Mouse (Mus musculus) midbrain, embryonic 14.5 days (tissue): ENCODE measurements around the gene Xpnpep3. TPM values are rescaled to one million over a fixed set of nuclear protein-coding genes. Genes with fewer than 3 reads are reported as not detected.
"Not testable (repeated sequence)": the region's sequence is repeated elsewhere in the genome, so short reads cannot be mapped to it uniquely, and the experiment has no call there.

Experiments used
- ATAC-seq: fragments of 200-750 bp; cut with Nextera tagmentation; 2 replicates; pipeline ENCODE4 v1.8.0; 2017; ENCODE audit warnings: moderate number of reproducible peaks, moderate library complexity; ENCODE audit not compliant: low FRiP score, low TSS enrichment
- DNase-seq: peaks from one replicate; pipeline ENCODE4 v3.0.0-alpha.2; 2015
- H3K27ac ChIP-seq: fragments of 300-500 bp; sonication (generic); replicated peaks from 2 replicates; pipeline ENCODE4 v1.5.1; 2014; ENCODE audit warnings: mild to moderate bottlenecking, low read depth, low read length, moderate library complexity
- H3K27me3 ChIP-seq: fragments of 300-500 bp; sonication (generic); 2 replicates; pipeline ENCODE4 v1.6.1; 2014; ENCODE audit warnings: low read length, control low read depth, mixed read lengths; ENCODE audit not compliant: control insufficient read depth, insufficient read depth
- H3K36me3 ChIP-seq: fragments of 300-500 bp; sonication (generic); 2 replicates; pipeline ENCODE4 v1.6.1; 2014; ENCODE audit warnings: low read length, control low read depth; ENCODE audit not compliant: control insufficient read depth, insufficient read depth
- H3K4me1 ChIP-seq: fragments of 300-500 bp; sonication (generic); 2 replicates; pipeline ENCODE4 v1.6.1; 2014; ENCODE audit warnings: mild to moderate bottlenecking, antibody characterized with exemption, low read length, control low read depth; ENCODE audit not compliant: control insufficient read depth, insufficient read depth
- H3K4me2 ChIP-seq: fragments of 300-500 bp; sonication (generic); 2 replicates; pipeline ENCODE4 v1.6.1; 2014; ENCODE audit warnings: mild to moderate bottlenecking, low read length, moderate library complexity
- H3K4me3 ChIP-seq: fragments of 300-500 bp; sonication (generic); replicated peaks from 2 replicates; pipeline ENCODE4 v1.5.1; 2014; ENCODE audit warnings: low read depth, low read length
- H3K9ac ChIP-seq: fragments of 300-500 bp; sonication (generic); replicated peaks from 2 replicates; pipeline ENCODE4 v1.6.1; 2014; ENCODE audit warnings: mild to moderate bottlenecking, low read length, moderate library complexity
- H3K9me3 ChIP-seq: fragments of 300-500 bp; sonication (generic); 2 replicates; pipeline ENCODE4 v1.6.1; 2016; ENCODE audit warnings: low read length, control low read depth, mixed read lengths; ENCODE audit not compliant: control insufficient read depth
- WGBS: fragments of 180-500 bp; shearing (Covaris S2); extraction: QIAGEN DNeasy Blood & Tissue Kit; methylation state at CpG from one replicate; pipeline ENCODE4 v1.1.7; 2014; 5-methylcytosine and 5-hydroxymethylcytosine counted together
- polyA plus RNA-seq: library from polyadenylated mRNA; unstranded; fragments of >200 nt; fragmentation: Nextera tagmentation; extraction: Ambion mirVana; gene quantifications from 2 replicates; pipeline ENCODE4 v1.2.1, GENCODE M21; 2014

Gene Xpnpep3
- polyA plus RNA-seq, 1 experiment from 2014 or later, result 6.6 TPM

DNA sequence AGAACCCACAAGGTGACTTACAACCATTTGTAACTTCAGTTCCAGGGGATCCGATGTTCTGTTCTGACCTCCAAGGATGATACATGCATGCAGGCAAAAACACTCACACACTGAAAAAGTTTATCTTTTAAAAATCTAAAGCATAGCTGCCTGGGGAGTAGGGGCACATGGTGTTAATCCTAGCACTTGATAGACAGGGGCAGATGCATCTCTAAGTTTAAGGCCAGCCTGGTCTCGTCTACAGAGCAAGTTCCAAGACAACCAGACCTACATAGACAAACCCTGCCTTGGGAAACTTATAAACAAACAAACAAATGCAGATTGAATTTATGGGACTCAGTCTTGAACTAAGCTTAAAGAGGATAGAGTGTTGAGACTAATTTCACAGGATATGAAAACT lies 21.1 kb upstream of the Xpnpep3 start:
- Histone ChIP-seq H3K27ac (no peak overlapping the region), H3K9ac (no peak overlapping the region), H3K4me2 (no peak overlapping the region), H3K4me1 (no peaks in the 10 kb centered on the region), H3K27me3 (no peaks in the 10 kb centered on the region), H3K36me3 (peaks cover 74% of the 10 kb centered on the region), H3K9me3 (no peaks in the 10 kb centered on the region), H3K4me3 (no peak overlapping the region)
- ATAC-seq (no peak), DNase-seq (no peak)
- WGBS, result 93% methylated on average over 2 of the region's 2 CpGs

- Histone ChIP-seq H3K36me3 (peaks cover 83% of the 10 kb centered on the region), H3K4me3 (no peak overlapping the region), H3K9ac (no peak overlapping the region), H3K4me1 (no peaks in the 10 kb centered on the region), H3K27me3 (no peaks in the 10 kb centered on the region), H3K27ac (no peak overlapping the region), H3K4me2 (no peak overlapping the region), H3K9me3 (no peaks in the 10 kb centered on the region)
- WGBS, result 97% methylated on average over 5 of the region's 5 CpGs
- ATAC-seq (no peak), DNase-seq (peak; percentile 5)
These were observed 13.6 kb upstream of the Xpnpep3 start for GRCm38 (mm10) chr15:81386327-81386726.

- no peak for ATAC-seq
These were observed 6.9 kb upstream of the Xpnpep3 start for GRCm38 (mm10) chr15:81392997-81393396.

GRCm38 (mm10) chr15:81394211-81394915 lies 5.6 kb upstream of the Xpnpep3 start:
- no peak for ATAC-seq
- H3K27me3 ChIP-seq, result no peaks in the 10 kb centered on the region

More at GRCm38 (mm10) chr15:81392997-81393396, 6.9 kb upstream of the Xpnpep3 start:
- Histone ChIP-seq H3K27me3 (no peaks in the 10 kb centered on the region), H3K4me2 (no peak overlapping the region), H3K9me3 (no peaks in the 10 kb centered on the region), H3K27ac (no peak overlapping the region), H3K9ac (no peak overlapping the region), H3K4me3 (no peak overlapping the region), H3K4me1 (peaks cover 10% of the 10 kb centered on the region; the same call in 1 of the 2 replicates), H3K36me3 (peaks cover 36% of the 10 kb centered on the region)
- DNase-seq, result no peak

DNA sequence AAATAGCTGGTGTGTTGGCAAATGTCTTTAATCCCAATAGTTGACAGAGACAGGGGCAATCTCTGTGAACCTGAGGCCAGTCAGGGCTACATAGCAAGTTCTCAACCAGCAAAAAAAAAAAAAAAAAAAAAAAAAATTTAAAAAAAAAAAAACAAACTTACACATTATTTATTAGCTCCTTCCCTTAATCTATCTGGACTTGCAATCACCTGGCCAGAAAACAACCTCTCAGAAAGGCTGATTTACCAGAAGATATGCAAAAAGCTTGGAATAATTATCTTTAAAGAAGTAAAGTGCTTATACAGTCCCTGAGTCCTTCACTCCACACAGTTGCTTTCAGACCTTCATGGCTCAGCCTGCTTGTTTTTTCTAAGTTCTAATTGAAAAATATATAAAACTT lies 1.7 kb upstream of the Xpnpep3 start:
- Histone ChIP-seq H3K27ac (no peak overlapping the region), H3K4me2 (peak overlapping the region; percentile 71), H3K4me3 (peak overlapping the region; percentile 91), H3K9ac (peak overlapping the region; percentile 94; the same call in 1 of the 2 replicates), H3K4me1 (peaks cover 25% of the 10 kb centered on the region), H3K9me3 (no peaks in the 10 kb centered on the region), H3K27me3 (no peaks in the 10 kb centered on the region), H3K36me3 (0 out of 2 replicates have a peak, but pooled peaks cover 2% of the 10 kb centered on the region)
- DNase-seq (no peak), ATAC-seq (no peak)

More at GRCm38 (mm10) chr15:81394211-81394915, 5.6 kb upstream of the Xpnpep3 start:
- Histone ChIP-seq H3K27ac (no peak overlapping the region), H3K36me3 (peaks cover 26% of the 10 kb centered on the region), H3K9ac (no peak overlapping the region), H3K4me2 (no peak overlapping the region), H3K4me1 (peaks cover 18% of the 10 kb centered on the region), H3K9me3 (no peaks in the 10 kb centered on the region), H3K4me3 (no peak overlapping the region)
- 90% methylated on average over 8 of the region's 8 CpGs for WGBS
- DNase-seq, result no peak

GRCm38 (mm10) chr15:81399297-81399637 lies 671 bp upstream of the Xpnpep3 start:
- peak; percentile 67; the same call in 1 of the 2 replicates for ATAC-seq
- no peaks in the 10 kb centered on the region for H3K27me3 ChIP-seq
- H3K4me2 ChIP-seq, result peak overlapping the region; percentile 71
- DNase-seq, result no peak
- peaks cover 25% of the 10 kb centered on the region for H3K4me1 ChIP-seq
- H3K27ac ChIP-seq, result peak overlapping the region; percentile 93
- H3K4me3 ChIP-seq, result peak overlapping the region; percentile 91
- 0 out of 2 replicates have a peak, but pooled peaks cover 2% of the 10 kb centered on the region for H3K36me3 ChIP-seq
- H3K9ac ChIP-seq, result peak overlapping the region; percentile 94
- WGBS, result under 1% methylated on average over 21 of the region's 21 CpGs
- H3K9me3 ChIP-seq, result no peaks in the 10 kb centered on the region

DNA sequence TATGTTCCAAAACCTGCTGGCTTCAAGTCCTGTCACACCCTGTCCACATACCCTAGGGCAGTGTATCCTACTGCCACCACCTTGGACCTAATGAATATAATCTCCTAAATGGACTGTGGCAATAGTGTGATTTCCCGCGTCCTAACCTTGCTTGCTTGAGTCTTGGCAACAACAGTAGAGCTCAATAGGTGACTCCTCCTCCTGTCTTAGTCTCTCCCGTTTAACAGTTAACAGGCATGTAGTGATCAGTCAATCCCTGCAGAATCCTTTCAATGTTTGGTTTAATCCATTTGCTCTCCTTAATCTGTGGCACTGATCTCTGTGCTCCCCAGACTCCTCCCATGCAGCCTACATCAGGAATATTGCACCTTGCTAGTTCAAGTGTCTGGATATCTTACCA lies 5.1 kb downstream of the Xpnpep3 start:
- H3K4me2 ChIP-seq, result no peak overlapping the region

GRCm38 (mm10) chr15:81408199-81408598 lies 8.3 kb downstream of the Xpnpep3 start, which contains the start of gene Dnajb7:
Dnajb7 (minus strand) TSS chr15:81408299.
- no peak for ATAC-seq
- Histone ChIP-seq H3K36me3 (0 out of 2 replicates have a peak, but pooled peaks cover 3% of the 10 kb centered on the region), H3K4me2 (no peak within 1 kb of the TSS), H3K9ac (no peak within 1 kb of the TSS), H3K9me3 (no peaks in the 10 kb centered on the region), H3K27me3 (no peaks in the 10 kb centered on the region), H3K4me1 (no peaks in the 10 kb centered on the region; the same call in 1 of the 2 replicates), H3K27ac (no peak within 1 kb of the TSS), H3K4me3 (no peak within 1 kb of the TSS)
- WGBS, result 96% methylated on average over 1 of the region's 1 CpGs
- no peak for DNase-seq

More for the DNA sequence above, 5.1 kb downstream of the Xpnpep3 start:
- ATAC-seq, result no peak
- no peak for DNase-seq
- no peak overlapping the region for H3K9ac ChIP-seq
- H3K27me3 ChIP-seq, result no peaks in the 10 kb centered on the region
- H3K9me3 ChIP-seq, result no peaks in the 10 kb centered on the region
- H3K4me3 ChIP-seq, result no peak overlapping the region
- H3K36me3 ChIP-seq, result no peaks in the 10 kb centered on the region
- H3K27ac ChIP-seq, result no peak overlapping the region
- peaks cover 8% of the 10 kb centered on the region; the same call in 1 of the 2 replicates for H3K4me1 ChIP-seq
- 69% methylated on average over 3 of the region's 3 CpGs for WGBS

GRCm38 (mm10) chr15:81416763-81417310 lies 16.9 kb downstream of the Xpnpep3 start:
- H3K27ac ChIP-seq, H3K9me3 ChIP-seq, H3K4me3 ChIP-seq, H3K9ac ChIP-seq, ATAC-seq, H3K4me1 ChIP-seq, H3K27me3 ChIP-seq, H3K36me3 ChIP-seq: not testable (repeated sequence)
- DNase-seq, result peak; percentile 9
- H3K4me2 ChIP-seq, result peak overlapping the region; percentile 37
- 6% methylated on average over 22 of the region's 22 CpGs for WGBS
